Mouse (Mus musculus) kidney, adult 2 months (tissue): ENCODE measurements around the gene Mageb18.

ENCODE experiments used
- CTCF ChIP-seq: fragments of 200-500 bp; conservative IDR thresholded peaks from 2 replicates; pipeline ENCODE4 v1.5.1; 2011; ENCODE audit warnings: low read depth, mild to moderate bottlenecking, control low read depth, low read length, moderate library complexity, mixed read lengths; ENCODE audit not compliant: insufficient read depth, insufficient read length
- POLR2A ChIP-seq: fragments of 200-500 bp; IDR thresholded peaks from one replicate; pipeline ENCODE4 v1.6.1; 2011; ENCODE audit warnings: low read depth, low read length, control low read depth

- TF ChIP-seq CTCF (no peak), POLR2A (no peak)
These were observed 11.1 kb upstream of the Mageb18 start for GRCm38 (mm10) chrX:92610466-92610865.
